Mouse (Mus musculus) liver, adult 2 months (tissue): ENCODE data around the gene Olfr457.

Source experiments
- CTCF ChIP-seq: fragments of 200-500 bp; IDR thresholded peaks from 2 replicates; pipeline ENCODE4 v1.5.1; 2011; ENCODE audit warnings: low read depth, low read length, control low read depth
- POLR2A ChIP-seq: fragments of 200-500 bp; IDR thresholded peaks from 2 replicates; pipeline ENCODE4 v1.6.1; 2011; ENCODE audit warnings: low read length, control low read depth; ENCODE audit not compliant: insufficient read depth; ENCODE audit errors: extremely low read depth

- TF ChIP-seq POLR2A (no peak), CTCF (no peak)
Observed at GRCm38 (mm10) chr6:42484633-42485032, 8.5 kb upstream of the Olfr457 start.
